Mouse (Mus musculus): ENCODE results near the gene Mrpl12. TPM values are rescaled to one million over a fixed set of nuclear protein-coding genes. Genes with fewer than 3 reads are reported as not detected.
A peak's percentile ranks its signal among the peaks of the same experiment; 100 is the strongest.

Mrpl12 gene
- polyA plus RNA-seq, 1 experiment = 218 TPM

DNA sequence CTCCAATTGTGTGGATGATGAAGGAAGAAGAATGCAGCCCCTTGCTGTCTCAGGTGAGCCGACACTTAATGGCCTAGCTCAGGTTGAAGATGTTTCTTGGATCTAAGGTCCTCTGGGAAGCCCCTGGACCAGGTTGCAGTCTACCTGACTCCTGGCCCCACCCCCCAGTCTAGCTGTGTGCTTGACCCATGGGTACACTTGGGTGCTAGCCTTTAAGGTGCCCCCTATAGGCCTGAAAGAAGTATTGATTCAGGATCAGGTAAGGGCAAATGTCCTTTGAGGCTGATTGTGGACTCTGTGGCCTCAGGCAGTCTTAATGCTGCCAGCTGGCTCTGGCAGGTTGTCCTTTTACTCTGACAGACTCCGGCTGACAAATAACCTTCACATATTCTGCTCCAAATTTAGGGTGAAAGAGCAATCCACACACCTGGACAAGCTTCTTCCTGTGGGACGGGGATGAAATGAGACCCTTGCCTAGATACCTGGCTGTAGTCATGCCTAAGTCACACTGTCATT is 41.6 kb upstream of the Mrpl12 start:
- no peaks in the 10 kb centered on the region for H3K79me2 ChIP-seq (ENCODE audit: control insufficient read depth, insufficient read depth)
- H3K27me3 ChIP-seq (ENCODE audit: control insufficient read depth, insufficient read depth, insufficient read length) = peaks cover 5% of the 10 kb centered on the region
- no peak overlapping the region for H3K4me2 ChIP-seq (ENCODE audit: low read depth)
- no peak overlapping the region for H3K4me3 ChIP-seq
- TF ChIP-seq TCF12 (IDR thresholded peaks at IDR 0.05; ENCODE audit: insufficient read depth, poor library complexity, severe bottlenecking) = no peak
- no peak for TF ChIP-seq POLR2AphosphoS2 (IDR thresholded peaks at IDR 0.05; ENCODE audit: insufficient read length, low read depth)
- no peak for TF ChIP-seq USF1 (IDR thresholded peaks at IDR 0.05; ENCODE audit: low read depth)
- no peak for TF ChIP-seq E2F4 (IDR thresholded peaks at IDR 0.05; ENCODE audit: insufficient read depth)
- TF ChIP-seq POLR2A (IDR thresholded peaks at IDR 0.05; ENCODE audit: insufficient read length, low read depth) = no peak
- TF ChIP-seq MAX (IDR thresholded peaks at IDR 0.05; ENCODE audit: low read depth) = no peak
- no peak for TF ChIP-seq REST (IDR thresholded peaks at IDR 0.05; ENCODE audit: insufficient read depth, insufficient read length)
- TF ChIP-seq TCF3 (IDR thresholded peaks at IDR 0.05; ENCODE audit: insufficient read length, low read depth) = no peak
- no peak for TF ChIP-seq CEBPB (IDR thresholded peaks at IDR 0.05; ENCODE audit: insufficient read depth, poor library complexity, severe bottlenecking)
- TF ChIP-seq MYOD1 (IDR thresholded peaks at IDR 0.05; ENCODE audit: control insufficient read depth in 1 of 3, insufficient read length in 2 of 3, low read depth in 2 of 3) = no peak
- TF ChIP-seq MYOG (IDR thresholded peaks at IDR 0.05; ENCODE audit: control insufficient read depth in 1 of 3, insufficient read depth in 1 of 3, insufficient read length in 2 of 3, low read depth in 2 of 3) = no peak
- no peaks in the 10 kb centered on the region for H3K36me3 ChIP-seq (ENCODE audit: control insufficient read depth, insufficient read depth)
- no peak overlapping the region for H3ac ChIP-seq (ENCODE audit: control insufficient read depth, insufficient read length)

DNA sequence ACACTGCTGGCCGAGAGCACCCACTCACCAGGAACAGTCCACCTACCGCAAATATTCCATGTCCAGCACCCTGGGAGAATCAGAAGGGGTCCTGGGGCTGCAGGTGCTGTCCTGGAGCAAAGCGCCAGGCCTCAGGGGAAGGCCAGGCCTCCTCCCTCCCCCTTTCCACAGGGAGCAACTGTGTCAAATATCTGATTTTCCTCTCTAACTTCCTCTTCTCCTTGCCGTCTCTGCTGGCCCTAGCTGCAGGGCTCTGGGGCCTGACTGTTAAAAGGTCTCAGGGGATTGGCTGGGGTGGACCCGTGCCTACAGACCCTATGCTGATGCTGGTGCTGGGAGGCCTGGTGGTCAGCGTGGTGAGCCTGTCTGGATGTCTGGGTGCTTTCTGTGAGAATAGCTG is 40.3 kb upstream of the Mrpl12 start:
- peaks cover 5% of the 10 kb centered on the region for H3K27me3 ChIP-seq (ENCODE audit: control insufficient read depth, insufficient read depth, insufficient read length)
- no peak overlapping the region for H3ac ChIP-seq (ENCODE audit: control insufficient read depth, insufficient read length)
- no peaks in the 10 kb centered on the region for H3K36me3 ChIP-seq (ENCODE audit: control insufficient read depth, insufficient read depth)
- H3K4me2 ChIP-seq (ENCODE audit: low read depth) = no peak overlapping the region
- no peak overlapping the region for H3K4me3 ChIP-seq
- no peaks in the 10 kb centered on the region for H3K79me2 ChIP-seq (ENCODE audit: control insufficient read depth, insufficient read depth)
- TF ChIP-seq SRF (IDR thresholded peaks at IDR 0.05; ENCODE audit: control insufficient read depth, insufficient read length, low read depth) (no peak), MYOG (IDR thresholded peaks at IDR 0.05; ENCODE audit: control insufficient read depth in 1 of 3, insufficient read depth in 1 of 3, insufficient read length in 2 of 3, low read depth in 2 of 3) (no peak), TCF12 (IDR thresholded peaks at IDR 0.05; ENCODE audit: insufficient read depth, poor library complexity, severe bottlenecking) (no peak), E2F4 (IDR thresholded peaks at IDR 0.05; ENCODE audit: insufficient read depth) (no peak), POLR2A (IDR thresholded peaks at IDR 0.05; ENCODE audit: insufficient read length, low read depth) (no peak), USF1 (IDR thresholded peaks at IDR 0.05; ENCODE audit: low read depth) (no peak), MYOD1 (IDR thresholded peaks at IDR 0.05; ENCODE audit: control insufficient read depth in 1 of 3, insufficient read length in 2 of 3, low read depth in 2 of 3) (no peak), POLR2AphosphoS2 (IDR thresholded peaks at IDR 0.05; ENCODE audit: insufficient read length, low read depth) (no peak), REST (IDR thresholded peaks at IDR 0.05; ENCODE audit: insufficient read depth, insufficient read length) (no peak), TCF3 (IDR thresholded peaks at IDR 0.05; ENCODE audit: insufficient read length, low read depth) (no peak), MAX (IDR thresholded peaks at IDR 0.05; ENCODE audit: low read depth) (no peak), CEBPB (IDR thresholded peaks at IDR 0.05; ENCODE audit: insufficient read depth, poor library complexity, severe bottlenecking) (no peak)

DNA sequence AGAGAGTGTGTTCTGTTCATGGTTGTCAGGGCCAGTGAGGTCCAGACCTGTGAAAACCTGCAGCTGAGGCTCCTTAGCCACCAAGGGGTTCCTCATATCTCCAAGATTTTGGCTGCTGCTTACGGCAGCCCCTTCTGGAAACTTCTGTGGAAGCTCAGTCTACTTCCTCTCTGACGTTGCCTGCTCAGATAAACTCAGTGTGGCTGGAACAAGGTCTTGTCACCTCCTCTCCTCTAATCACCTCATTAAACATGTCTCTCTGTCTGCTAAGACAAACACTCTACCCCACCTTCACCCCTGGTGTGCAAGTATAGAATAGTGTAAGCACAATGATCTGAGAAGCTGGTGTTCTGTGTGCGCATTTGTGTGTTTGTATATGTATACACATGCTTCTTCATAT is 38.9 kb upstream of the Mrpl12 start:
- H3K4me3 ChIP-seq = no peak overlapping the region
- H3ac ChIP-seq (ENCODE audit: control insufficient read depth, insufficient read length) = no peak overlapping the region
- H3K79me2 ChIP-seq (ENCODE audit: control insufficient read depth, insufficient read depth) = no peaks in the 10 kb centered on the region

DNA sequence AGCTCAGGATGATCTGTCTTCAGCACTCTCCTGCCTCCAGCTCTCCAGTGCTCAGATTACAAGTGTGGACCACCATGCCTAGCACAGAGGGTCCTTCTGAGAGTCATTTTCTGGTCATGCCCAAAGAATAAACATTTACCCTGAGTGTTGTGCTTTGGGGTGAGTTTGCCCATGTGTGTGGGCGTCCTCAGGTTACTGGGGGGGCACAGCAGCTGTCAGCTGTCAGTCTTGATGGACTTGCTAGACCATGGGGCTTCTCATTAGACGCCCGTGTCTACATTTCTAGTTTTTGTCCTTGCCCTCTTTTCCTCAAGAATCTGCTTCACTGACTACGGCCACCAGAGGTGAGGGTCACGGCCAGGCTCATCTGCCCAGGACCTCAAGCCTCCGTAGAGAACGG is 37.2 kb upstream of the Mrpl12 start:
- Histone ChIP-seq H3K27me3 (ENCODE audit: control insufficient read depth, insufficient read depth, insufficient read length) (peaks cover 10% of the 10 kb centered on the region), H3K4me3 (no peak overlapping the region), H3K4me2 (ENCODE audit: low read depth) (no peak overlapping the region), H3ac (ENCODE audit: control insufficient read depth, insufficient read length) (no peak overlapping the region), H3K36me3 (ENCODE audit: control insufficient read depth, insufficient read depth) (no peaks in the 10 kb centered on the region), H3K79me2 (ENCODE audit: control insufficient read depth, insufficient read depth) (no peaks in the 10 kb centered on the region)
- TF ChIP-seq MYOD1 (IDR thresholded peaks at IDR 0.05; ENCODE audit: control insufficient read depth in 1 of 3, insufficient read length in 2 of 3, low read depth in 2 of 3) = peak in 2 of 3 experiments; percentile 66 to 79
- TF ChIP-seq TCF3 (IDR thresholded peaks at IDR 0.05; ENCODE audit: insufficient read length, low read depth) = no peak

More for the DNA sequence above, 38.9 kb upstream of the Mrpl12 start:
- H3K27me3 ChIP-seq (ENCODE audit: control insufficient read depth, insufficient read depth, insufficient read length) = peaks cover 5% of the 10 kb centered on the region
- no peak for TF ChIP-seq MYOD1 (IDR thresholded peaks at IDR 0.05; ENCODE audit: control insufficient read depth in 1 of 3, insufficient read length in 2 of 3, low read depth in 2 of 3)
- TF ChIP-seq MYOG (IDR thresholded peaks at IDR 0.05; ENCODE audit: control insufficient read depth in 1 of 3, insufficient read depth in 1 of 3, insufficient read length in 2 of 3, low read depth in 2 of 3) = no peak
- no peak for TF ChIP-seq MAX (IDR thresholded peaks at IDR 0.05; ENCODE audit: low read depth)
- TF ChIP-seq REST (IDR thresholded peaks at IDR 0.05; ENCODE audit: insufficient read depth, insufficient read length) = no peak
- no peak for TF ChIP-seq USF1 (IDR thresholded peaks at IDR 0.05; ENCODE audit: low read depth)
- no peak for TF ChIP-seq E2F4 (IDR thresholded peaks at IDR 0.05; ENCODE audit: insufficient read depth)
- no peak for TF ChIP-seq SRF (IDR thresholded peaks at IDR 0.05; ENCODE audit: control insufficient read depth, insufficient read length, low read depth)
- TF ChIP-seq CEBPB (IDR thresholded peaks at IDR 0.05; ENCODE audit: insufficient read depth, poor library complexity, severe bottlenecking) = no peak
- no peak for TF ChIP-seq POLR2A (IDR thresholded peaks at IDR 0.05; ENCODE audit: insufficient read length, low read depth)
- no peak for TF ChIP-seq POLR2AphosphoS2 (IDR thresholded peaks at IDR 0.05; ENCODE audit: insufficient read length, low read depth)
- no peak for TF ChIP-seq TCF12 (IDR thresholded peaks at IDR 0.05; ENCODE audit: insufficient read depth, poor library complexity, severe bottlenecking)
- TF ChIP-seq TCF3 (IDR thresholded peaks at IDR 0.05; ENCODE audit: insufficient read length, low read depth) = no peak
- H3K4me2 ChIP-seq (ENCODE audit: low read depth) = no peak overlapping the region
- H3K36me3 ChIP-seq (ENCODE audit: control insufficient read depth, insufficient read depth) = no peaks in the 10 kb centered on the region

DNA sequence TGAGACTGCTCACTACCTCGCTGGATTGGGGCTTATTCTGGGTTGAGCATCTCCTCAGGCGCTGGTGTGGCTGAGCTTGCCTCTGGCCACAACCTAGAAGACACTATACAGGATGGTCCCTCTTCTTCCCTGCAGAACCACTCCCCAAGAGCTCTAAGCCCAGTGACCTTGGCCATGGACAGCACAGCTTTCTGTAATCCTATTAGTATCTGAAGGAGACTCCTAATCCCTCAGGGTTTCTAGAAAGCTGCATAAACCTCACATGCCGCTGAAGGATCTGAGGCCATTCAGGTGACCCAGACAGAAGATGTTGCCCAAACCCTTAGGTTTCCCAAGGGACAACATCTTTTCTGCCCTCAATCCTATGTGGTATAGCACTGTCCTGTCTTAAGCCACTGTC is 32.2 kb upstream of the Mrpl12 start:
- H3K4me2 ChIP-seq (ENCODE audit: low read depth) = no peak overlapping the region
- H3K27me3 ChIP-seq (ENCODE audit: control insufficient read depth, insufficient read depth, insufficient read length) = peaks cover 5% of the 10 kb centered on the region
- no peak overlapping the region for H3ac ChIP-seq (ENCODE audit: control insufficient read depth, insufficient read length)
- H3K36me3 ChIP-seq (ENCODE audit: control insufficient read depth, insufficient read depth) = no peaks in the 10 kb centered on the region
- no peaks in the 10 kb centered on the region for H3K79me2 ChIP-seq (ENCODE audit: control insufficient read depth, insufficient read depth)
- no peak overlapping the region for H3K4me3 ChIP-seq
- no peak for TF ChIP-seq POLR2A (IDR thresholded peaks at IDR 0.05; ENCODE audit: insufficient read length, low read depth)
- no peak for TF ChIP-seq TCF3 (IDR thresholded peaks at IDR 0.05; ENCODE audit: insufficient read length, low read depth)
- TF ChIP-seq TCF12 (IDR thresholded peaks at IDR 0.05; ENCODE audit: insufficient read depth, poor library complexity, severe bottlenecking) = no peak
- no peak for TF ChIP-seq USF1 (IDR thresholded peaks at IDR 0.05; ENCODE audit: low read depth)
- TF ChIP-seq SRF (IDR thresholded peaks at IDR 0.05; ENCODE audit: control insufficient read depth, insufficient read length, low read depth) = no peak
- TF ChIP-seq REST (IDR thresholded peaks at IDR 0.05; ENCODE audit: insufficient read depth, insufficient read length) = no peak
- no peak for TF ChIP-seq MYOG (IDR thresholded peaks at IDR 0.05; ENCODE audit: control insufficient read depth in 1 of 3, insufficient read depth in 1 of 3, insufficient read length in 2 of 3, low read depth in 2 of 3)
- no peak for TF ChIP-seq E2F4 (IDR thresholded peaks at IDR 0.05; ENCODE audit: insufficient read depth)
- no peak for TF ChIP-seq CEBPB (IDR thresholded peaks at IDR 0.05; ENCODE audit: insufficient read depth, poor library complexity, severe bottlenecking)
- no peak for TF ChIP-seq POLR2AphosphoS2 (IDR thresholded peaks at IDR 0.05; ENCODE audit: insufficient read length, low read depth)
- no peak for TF ChIP-seq MYOD1 (IDR thresholded peaks at IDR 0.05; ENCODE audit: control insufficient read depth in 1 of 3, insufficient read length in 2 of 3, low read depth in 2 of 3)
- TF ChIP-seq MAX (IDR thresholded peaks at IDR 0.05; ENCODE audit: low read depth) = no peak
